Mouse (Mus musculus) liver (tissue): ENCODE results near the gene C2cd5.

Experiments
- DNase-seq: peaks from one replicate; pipeline ENCODE4 v3.0.0-alpha.2; 2020; ENCODE audit warnings: mixed read lengths

Gene C2cd5

DNA sequence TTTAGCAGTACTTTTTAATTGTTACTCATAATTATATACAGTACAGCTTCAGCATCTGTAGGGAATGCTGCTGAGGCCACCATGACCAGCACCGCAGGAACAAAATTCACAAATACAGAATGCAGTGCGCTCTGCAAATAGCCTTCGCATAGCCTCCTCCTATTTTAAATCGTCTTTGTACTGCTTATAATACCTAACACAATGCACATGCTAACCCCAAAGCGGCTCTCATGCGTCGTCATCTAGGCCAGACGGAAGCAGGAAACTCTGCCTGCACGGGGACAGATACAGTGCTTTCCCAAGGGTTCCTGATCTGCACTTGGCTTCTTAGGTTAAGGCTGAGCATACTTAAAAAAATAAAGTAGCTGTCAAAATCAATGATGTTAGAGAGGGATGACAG lies 29.2 kb downstream of the C2cd5 start:
- no peak for DNase-seq

DNA sequence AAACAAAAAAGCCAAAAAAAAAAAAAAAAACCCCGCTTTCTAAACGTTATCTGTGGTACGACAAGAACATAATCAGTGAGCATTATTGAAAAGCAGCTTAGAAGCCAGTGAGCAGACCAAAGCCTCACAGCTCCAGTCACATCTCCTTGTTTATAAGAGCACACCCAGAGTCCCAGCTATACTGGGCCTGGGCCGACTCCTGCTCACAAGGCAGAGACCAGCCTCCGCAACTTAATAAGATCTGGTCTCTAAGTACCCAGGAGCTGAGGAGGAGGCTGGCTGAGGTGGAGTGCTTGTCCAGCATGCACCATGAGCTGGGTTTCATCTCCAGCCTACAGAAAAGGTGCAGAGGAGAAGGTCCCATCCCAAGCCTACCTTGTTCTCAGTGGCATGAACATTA lies 29.9 kb downstream of the C2cd5 start:
- DNase-seq, result no peak

DNA sequence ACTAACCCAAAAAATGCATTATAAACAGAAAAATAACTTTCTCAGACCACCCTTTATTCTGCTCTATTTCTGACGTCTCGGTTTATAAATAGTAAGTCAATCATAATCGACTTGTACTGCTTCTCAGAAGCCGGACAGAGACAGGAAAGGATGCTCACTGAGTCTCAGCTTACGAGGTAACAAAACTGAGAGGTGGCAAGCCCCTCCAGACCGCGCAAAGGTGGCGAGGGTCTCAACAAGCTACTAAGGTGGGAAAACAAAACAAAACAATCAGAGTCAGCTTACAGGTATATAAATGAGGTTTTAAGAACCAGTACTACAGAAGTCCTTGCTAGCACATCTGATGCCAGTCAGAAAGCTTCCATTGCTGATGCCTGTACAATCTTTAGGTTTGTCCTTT lies 30.3 kb downstream of the C2cd5 start:
- no peak for DNase-seq

DNA sequence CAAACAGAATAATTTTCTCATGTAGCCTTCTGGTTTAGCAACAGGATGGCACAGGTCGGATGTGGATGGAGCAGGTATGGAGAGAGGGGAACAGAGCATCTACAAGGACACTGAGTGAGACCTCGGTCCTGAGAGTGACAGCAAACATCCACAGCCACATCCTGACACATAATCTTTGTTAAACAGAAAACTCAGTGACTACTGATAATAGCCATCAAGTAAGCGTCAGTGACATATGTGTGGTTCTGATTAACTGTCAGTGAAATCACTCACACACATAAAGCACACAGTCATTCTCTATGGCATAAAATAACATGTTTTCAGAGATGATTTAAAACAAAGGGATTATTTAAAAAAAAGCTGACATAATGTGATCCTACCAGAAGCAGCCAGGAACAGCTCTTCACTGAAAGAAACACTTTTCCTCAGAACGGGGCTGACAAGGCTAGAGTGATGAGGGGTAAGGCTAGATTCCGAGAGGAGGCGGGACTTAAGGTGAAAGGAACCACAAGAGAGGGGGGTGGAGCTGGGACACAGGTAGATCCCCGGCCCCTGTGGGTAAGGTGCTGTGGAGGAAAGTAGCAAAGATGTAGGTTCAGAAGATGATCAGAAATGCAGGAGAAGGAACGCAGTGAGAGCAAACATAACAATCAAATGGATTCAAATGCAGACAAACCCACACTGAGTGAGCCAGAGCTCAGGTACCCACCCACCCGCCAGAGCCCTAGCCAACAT lies 31.6 kb downstream of the C2cd5 start:
- DNase-seq, result peak; percentile 62

DNA sequence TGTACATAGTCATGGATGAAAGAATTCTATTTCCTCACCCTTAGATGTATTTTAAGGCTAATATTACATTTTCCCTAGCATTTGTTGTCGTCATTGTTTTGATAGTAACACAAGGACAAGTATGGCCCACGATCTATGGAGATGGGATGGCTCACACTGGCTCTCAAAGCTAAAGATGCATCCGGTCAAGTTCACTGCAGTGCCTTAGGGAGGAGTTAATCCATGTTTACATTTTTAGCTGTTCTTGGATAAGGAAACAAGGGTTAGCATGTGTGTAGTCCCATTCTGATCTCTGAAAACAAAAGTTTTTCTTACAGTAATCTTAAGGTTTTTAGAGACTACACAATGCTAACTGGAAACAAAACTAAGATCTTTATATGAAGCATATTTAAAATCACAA lies 32.3 kb downstream of the C2cd5 start:
- no peak for DNase-seq

DNA sequence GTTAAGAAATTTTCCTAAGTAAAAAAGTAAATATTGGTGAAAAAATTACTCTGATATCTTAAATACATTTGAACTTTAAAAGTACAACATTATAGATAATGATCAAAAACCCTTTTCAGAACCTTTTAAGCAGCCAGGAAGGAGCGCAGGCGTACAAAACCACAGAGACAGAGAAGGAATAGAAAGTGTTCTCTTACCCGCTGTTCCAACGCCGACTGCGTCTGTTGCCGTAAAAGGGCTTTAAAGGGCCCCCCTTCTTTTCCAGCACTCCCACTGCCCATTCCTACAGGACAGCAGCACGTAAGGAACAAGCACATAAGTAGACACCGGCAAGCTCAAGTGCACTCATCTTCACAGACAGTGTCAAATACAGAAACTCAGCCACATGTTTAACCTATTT lies 33.1 kb downstream of the C2cd5 start:
- DNase-seq, result no peak

DNA sequence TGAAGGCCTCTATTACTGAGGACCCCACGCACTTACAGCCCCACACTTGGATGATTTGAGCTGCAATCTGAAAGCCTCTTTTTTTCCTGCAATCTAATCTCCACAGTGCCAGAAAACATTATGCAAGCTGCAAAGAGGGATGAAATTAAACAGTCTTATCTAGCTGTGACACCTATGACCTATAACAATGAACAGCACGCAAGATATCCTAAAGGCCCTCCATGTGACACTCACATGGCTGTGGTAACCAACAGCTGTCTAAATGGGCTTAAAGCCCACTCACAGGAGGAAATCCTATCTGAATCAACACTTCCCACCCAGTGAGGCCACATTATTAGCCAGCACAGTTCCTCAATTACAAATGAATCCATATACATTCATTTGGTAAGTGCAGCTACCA lies 35.9 kb downstream of the C2cd5 start:
- DNase-seq, result no peak

DNA sequence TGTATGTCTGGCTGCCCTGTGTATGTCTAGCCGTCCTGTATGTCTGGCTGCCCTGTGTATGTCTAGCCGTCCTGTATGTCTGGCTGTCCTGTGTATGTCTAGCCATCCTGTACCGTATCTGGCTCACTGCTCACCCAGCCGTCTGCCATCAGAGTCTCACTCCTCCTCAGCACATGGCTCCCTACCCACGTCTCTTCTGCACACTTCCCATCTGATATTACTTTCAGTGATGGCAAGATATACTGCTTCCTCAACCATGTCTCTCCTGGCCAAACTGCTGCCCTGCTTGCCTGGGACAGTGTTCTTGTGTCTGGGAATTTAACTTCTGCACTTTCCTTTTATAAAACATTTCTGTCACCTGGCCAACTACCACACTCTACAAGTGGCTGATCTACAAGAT lies 42.3 kb downstream of the C2cd5 start:
- DNase-seq, result no peak

DNA sequence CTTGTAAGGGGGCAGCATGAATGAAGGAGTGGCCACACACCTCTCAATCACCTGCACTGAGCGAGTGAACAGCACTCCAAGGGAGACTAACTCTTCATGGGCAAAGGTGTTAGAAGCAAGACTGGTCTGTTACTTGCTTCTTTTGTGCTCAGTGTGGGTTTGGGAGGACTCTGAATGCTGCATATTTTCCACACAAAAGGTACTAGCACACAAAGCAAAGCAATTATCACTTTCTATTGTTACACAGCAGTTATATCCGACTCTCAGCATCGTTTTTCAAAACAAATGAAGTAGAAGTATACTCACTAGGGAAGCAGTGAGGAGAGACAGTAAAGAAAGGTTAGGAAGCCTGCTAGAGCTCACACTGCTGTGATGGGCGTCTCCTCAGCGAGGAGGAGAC lies 48.4 kb downstream of the C2cd5 start:
- no peak for DNase-seq

DNA sequence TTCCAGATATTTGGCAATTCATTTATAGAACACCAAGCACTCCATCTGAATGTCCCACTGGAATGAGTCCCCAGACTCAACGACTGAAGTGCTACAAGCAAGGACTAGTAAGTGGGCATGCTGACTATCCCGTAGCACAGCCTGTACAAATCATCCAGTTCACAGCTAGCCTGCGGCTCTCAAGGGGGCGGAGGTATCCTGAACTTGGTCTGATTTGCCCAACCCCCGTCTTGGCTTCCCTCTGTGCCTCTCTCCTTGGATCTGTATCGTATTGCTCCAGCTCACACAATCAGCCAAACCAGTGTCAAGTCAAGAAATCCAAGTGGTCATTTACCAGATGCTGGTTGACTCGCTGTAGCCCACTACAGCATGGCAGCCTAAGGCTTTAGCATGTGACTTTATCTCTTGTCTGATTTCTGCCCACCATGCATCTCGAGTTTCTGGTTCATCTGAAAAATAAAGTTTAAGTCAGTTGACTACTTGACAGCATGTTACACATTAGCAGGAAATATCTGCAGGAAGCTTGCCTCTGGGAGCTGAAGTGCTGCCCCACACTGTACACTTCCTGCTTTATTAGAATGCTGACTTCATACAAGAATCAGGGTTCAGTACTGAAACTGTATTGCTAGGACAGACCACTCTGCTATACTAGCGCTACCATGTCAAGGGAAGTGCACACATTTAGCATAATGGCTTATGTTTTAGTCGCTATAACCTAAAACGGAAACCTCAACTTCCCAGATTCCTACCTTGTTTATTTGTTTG lies 50.0 kb downstream of the C2cd5 start:
- DNase-seq, result no peak

DNA sequence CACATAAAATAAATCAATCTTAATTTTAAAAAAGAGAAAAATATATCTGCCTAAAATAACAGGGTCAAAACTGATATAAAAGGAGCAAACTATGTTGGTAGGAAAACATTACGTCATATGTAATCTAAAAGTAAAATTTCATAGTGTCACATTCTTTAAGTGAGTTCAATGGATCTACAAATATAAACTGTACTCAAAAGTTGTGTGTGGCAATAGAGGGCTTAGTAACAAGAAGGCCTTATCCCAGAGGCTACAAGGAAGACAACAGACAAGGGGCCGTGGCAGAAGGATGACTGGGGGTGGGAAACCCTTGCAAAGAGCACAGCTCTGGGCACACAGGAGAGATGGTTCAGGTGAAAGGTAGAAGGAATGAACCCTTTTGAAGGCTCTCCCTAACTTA lies 50.8 kb downstream of the C2cd5 start:
- no peak for DNase-seq

DNA sequence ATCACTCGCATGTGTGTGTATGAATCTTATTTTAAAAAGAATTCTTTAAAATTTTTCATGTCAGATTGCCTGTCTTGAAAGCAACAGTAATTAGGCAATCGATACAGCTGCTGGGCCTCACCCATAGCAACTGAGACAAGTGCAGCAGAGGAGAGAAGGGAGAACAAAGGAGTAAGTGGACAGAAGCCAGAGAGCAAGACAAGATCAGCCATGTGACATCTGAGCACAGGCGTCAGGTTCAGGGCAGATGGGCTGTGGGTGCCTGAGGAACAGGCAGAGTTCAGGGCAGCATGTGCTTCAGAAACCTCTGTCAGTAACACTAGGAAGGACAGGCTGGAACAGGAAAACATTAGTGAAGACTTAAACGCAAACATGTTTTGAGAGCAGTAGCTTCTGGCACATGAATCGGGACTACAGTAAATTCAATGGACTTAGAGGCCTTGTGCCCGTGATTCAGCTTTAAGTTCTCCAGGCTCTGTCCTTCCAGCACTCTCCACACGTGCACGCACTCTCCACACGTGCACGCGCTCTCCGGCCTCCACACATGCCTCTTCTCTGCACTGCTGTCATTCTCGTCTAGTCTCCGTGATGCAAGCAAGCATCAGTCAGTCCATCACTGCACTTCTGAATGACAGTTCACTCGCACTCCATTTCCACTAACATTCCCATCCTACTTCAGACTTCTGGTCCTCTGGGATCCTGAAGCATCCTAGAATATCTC lies 52.2 kb downstream of the C2cd5 start:
- DNase-seq, result no peak

DNA sequence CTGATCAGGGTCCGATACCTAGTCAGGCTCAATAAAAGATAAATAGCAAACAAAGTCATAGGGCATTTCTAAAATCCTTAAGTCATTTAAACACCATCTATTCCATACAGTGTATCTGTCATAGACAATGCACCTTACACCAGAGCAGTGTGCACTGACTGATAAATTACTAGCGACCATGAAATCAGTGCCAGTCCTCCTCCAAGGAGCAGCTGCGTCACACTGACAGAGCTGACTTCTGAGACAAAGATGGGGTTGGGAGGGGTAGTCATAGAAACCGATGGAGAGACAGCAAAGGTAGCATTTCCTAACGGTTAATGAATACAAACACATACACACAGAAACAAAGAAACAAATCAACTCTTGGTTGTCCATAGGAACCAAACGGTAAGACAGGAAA lies 58.4 kb downstream of the C2cd5 start:
- DNase-seq, result no peak

DNA sequence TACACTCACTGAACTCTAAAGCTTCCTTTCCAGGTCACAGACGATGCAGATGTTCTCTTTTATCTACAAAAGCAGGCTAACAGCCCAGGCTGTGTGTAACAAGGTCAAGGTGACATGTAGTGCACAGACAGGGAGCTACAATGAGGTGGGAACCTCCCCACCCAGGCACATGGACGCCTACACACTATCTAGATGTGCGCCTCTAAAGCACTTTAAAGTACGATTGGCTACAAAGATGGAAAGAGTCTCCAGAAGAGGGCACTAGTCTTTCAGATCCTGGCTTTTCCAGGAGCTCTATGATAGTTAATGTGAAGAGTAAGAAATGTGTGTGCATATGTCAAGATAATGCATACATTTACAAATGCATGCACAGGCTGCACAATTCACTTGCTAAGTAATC lies 64.7 kb downstream of the C2cd5 start:
- DNase-seq, result no peak

DNA sequence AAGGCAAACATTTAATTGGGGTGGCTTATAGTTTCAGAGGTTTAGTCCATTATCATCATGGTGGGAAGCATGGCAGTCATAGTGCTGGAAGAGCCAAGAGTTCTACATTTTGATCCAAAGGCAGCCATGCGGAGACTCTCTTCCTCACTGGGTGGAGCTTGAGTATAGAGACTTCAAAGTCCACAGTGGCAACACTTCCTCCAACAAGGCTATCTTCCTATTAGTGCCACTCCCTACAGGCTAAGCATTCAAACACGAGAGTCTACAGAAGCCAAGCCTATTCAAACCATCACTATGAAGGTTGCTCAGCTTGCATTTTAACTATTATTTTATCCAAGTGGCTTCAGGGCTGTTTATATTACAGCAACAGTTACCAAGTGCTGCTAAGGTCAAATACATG lies 65.4 kb downstream of the C2cd5 start:
- DNase-seq, result no peak

DNA sequence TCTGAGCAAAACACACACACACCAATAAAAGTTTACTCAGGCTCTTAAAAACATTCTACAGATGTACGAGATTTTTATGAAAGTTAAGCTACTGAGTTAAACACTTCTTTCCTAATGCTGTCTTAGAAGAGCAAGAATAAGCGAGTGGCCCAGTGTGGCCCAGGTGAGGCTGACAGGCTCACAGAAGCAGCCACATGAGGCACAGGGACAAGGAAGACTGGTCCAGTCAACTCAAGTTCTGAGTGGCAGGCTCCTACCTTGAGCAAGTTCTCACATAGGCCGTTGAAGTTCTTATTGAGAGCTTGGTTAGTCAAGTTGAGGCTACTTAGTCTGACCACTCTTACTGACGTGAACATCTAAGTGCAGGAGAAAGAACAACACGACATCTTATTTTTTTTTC lies 69.4 kb downstream of the C2cd5 start:
- DNase-seq, result no peak

DNA sequence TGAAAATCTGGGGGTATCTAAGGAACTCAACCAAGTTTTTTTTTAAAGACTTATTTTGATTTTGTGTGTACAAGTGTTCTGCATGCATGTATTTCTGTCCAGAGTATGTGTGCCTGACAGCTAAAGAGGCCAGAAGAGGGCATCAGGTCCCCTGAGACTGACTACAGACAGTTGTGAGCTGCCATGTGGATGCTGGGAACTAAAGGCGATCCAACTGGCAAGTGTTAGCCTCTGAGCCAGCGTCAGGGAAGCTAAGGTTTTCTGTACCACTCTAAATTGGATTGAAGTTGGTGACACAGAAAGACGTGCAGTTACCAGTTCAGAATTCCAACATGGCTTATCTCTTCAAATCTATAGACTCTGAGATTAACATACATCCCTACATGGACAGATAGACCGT lies 72.0 kb downstream of the C2cd5 start:
- no peak for DNase-seq

DNA sequence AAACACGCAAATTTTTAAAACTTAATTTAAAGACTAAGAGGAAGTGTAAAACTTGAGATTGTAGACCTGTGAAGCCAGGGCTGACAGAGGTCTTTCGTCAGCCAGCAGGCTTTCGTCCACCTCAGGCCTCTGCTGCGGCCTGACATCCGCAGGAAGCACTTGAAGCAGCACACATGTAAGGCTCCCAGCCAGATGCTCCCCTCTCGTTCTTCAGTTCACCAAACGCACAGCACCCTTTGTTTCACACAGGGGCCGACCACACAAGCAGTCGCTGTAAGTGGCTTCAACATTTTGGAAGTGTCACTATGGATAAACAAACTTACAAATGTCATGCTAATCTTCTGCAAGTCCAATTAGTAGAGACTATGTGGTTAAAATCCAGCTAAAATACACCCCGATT lies 72.5 kb downstream of the C2cd5 start:
- no peak for DNase-seq

DNA sequence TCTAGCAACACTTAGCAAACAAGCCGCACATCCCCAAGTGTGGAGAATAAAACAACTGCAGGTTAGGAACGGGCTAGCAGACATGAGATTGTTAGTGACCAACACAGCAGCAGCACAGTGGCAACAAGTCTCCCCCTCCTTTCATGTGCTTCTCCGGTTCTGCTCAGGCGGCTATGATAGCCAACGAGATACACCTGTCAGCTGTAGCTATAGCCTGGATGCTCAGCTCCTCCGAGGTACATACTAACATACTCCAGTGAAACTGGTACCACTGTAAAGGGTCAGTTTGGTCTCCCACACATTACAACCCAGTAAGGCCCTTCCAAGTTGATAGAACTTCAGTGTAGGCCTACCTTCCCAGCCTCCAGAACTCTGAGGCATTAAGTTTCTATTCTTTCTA lies 76.2 kb downstream of the C2cd5 start:
- DNase-seq, result no peak

DNA sequence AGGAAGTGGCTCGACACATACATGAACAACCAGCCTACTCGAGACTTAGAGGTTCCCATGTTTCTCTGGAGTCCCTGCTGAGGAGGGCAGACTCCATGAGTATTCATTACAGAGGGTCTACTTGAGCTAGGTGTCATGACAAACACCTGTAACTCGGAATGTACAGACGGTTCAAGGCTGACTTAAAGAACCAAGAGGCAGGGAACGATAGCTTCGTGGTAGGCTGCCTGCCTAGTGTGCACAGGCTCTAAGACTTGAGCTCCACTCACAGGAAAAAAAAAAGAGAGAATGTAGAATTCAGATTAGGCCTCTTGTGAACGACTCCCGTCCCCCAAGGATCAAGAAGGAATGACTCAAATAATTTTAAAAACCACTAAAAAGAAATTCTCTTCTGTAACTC lies 78.2 kb downstream of the C2cd5 start:
- DNase-seq, result no peak

DNA sequence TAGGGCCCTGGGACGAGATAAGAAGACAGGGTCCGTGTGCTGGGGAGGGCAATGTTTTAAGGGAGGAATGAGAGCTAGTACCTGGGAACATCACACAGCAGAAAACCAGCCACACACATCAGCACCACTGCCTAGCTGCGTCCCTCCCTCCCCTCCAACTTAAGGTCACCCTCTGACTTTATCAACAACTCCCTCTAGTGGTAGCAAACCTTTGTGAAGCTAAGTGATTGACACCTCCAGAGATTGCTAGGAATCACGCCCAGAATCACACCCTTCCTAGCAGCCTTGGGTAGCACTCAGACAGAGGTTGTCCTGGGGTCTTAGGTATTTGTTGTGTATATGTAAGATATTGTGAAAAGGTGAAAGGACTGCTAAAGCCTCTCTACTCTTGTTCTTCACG lies 79.3 kb downstream of the C2cd5 start:
- DNase-seq, result no peak

DNA sequence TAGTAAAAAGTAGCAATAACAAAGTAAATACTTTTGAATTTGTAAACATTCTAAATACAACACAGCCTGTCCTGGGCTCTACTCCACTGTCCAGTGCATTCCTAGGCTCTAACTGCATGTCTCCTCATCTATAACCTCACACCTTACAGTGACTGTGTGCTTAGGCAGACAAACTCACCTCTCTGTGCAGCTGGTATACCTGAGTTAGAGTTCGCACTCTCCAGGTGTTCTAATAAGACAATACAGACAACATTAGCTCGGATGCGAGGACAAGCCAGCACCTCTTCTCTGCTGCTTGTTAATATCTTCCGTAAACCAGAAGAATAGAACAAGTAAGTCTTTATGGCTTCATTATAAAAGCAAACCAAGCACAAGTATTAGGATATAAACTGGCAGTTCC lies 79.8 kb downstream of the C2cd5 start:
- DNase-seq, result no peak

DNA sequence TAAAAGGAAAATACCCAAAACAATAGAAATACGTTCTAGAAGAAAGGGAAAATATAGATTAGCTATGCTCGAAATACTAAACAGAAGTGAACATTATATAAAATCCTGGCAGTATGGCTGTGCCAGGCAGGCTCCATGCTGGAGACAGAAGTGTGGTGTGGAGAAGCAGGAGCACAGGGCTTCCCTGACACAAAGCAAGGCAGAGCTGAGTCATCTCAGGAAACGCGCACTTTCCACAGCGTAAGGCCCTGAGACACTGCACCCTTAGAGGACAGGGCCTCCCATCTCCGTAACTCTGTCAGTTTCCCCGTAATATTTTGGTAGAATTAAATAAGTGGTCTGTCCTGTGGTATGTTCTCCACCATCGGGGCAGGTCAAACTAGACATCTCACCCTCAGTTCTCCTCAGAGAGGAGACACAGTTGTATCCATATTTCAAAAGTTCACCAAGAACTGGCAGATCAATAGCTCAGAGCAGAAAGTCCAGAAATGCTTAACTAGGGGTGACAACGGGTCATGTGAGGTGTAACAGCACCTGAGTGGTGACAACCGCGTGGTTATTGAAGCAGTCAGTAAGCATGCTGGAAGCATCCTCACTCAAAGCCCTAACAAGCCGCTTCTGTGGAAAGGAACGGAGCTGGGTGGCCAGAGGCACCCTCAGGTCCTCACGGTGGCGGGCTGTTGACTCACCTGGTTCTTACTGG lies 87.3 kb downstream of the C2cd5 start:
- DNase-seq, result no peak

DNA sequence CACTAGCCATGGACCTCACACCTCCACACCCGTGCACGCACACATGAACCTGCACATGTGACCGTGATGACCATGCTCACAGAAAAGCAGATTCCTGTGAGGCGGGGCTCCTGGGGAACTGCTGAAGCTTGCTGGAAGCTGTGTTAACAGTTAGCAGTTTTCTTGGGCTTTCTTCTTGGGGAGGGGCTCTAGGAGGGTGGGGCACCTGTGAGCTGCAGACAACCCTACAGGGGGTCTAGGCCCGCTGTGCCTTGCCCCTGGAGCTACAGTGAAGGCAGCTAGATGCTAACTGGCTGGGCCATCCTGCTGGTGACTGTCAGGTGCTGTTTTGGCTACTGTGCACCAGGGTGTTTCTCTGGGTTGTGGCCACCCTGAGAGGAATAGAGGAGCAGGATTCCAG lies 91.1 kb downstream of the C2cd5 start:
- DNase-seq, result no peak
